8 mouse cellular contexts compared by ENCODE assay signal in genomic region chr14:72447141-72448091, GRCm38 (mm10). TPM values are rescaled to one million over a fixed set of nuclear protein-coding genes. Genes with fewer than 3 reads are reported as not detected.
DNase-seq lines count a peak whose midpoint lies in the region; ATAC-seq and TF ChIP-seq lines count a peak whose summit lies in the region.

No protein-coding gene starts in this region.

- H3K36me3 ChIP-seq in testis, adult 2 months (ENCODE audit: control insufficient read depth, insufficient read depth, low read length), result no peaks in the 10 kb centered on the region
- H3K36me3 ChIP-seq in embryonic facial prominence, embryonic 11.5 days (replicated peaks; ENCODE audit: control insufficient read depth, insufficient read depth, low read depth, low read length), result no peaks in the 10 kb centered on the region
- H3K36me3 ChIP-seq in kidney, adult 2 months (ENCODE audit: control insufficient read depth, insufficient read depth, low read length), result no peaks in the 10 kb centered on the region

- no peak overlapping the region for H3K27ac ChIP-seq in testis, adult 2 months (ENCODE audit: control insufficient read depth, insufficient read depth, low read depth, low read length)
- H3K27ac ChIP-seq in embryonic facial prominence, embryonic 11.5 days (replicated peaks; ENCODE audit: low read depth, low read length), result no peak overlapping the region
- H3K27ac ChIP-seq in kidney, adult 2 months (ENCODE audit: insufficient read depth, low read depth, low read length), result no peak overlapping the region

- no peak for TF ChIP-seq POLR2A in testis, adult 2 months (IDR thresholded peaks at IDR 0.05; ENCODE audit: control insufficient read depth, low read depth, low read length)
- no peak for TF ChIP-seq POLR2A in kidney, adult 2 months (IDR thresholded peaks at IDR 0.05; ENCODE audit: low read depth, low read length)

- peak; percentile 24; the same call in 1 of the 2 replicates for ATAC-seq in cerebellum, adult (ENCODE audit: insufficient number of reproducible peaks, low FRiP score, low TSS enrichment)
- 0 out of 2 replicates have a peak, but pooled peaks have one; percentile 24 for ATAC-seq in embryonic facial prominence, embryonic 11.5 days (replicated peaks; ENCODE audit: insufficient number of reproducible peaks, low FRiP score, low TSS enrichment, low read depth)
- ATAC-seq in erythroid progenitor cell, adult 5-6 weeks (replicated peaks; ENCODE audit: low FRiP score, poor library complexity, severe bottlenecking), result no peak

- 55% methylated on average over 9 of the region's 9 CpGs for WGBS in embryonic facial prominence, embryonic 11.5 days
- WGBS in kidney, adult 2 months, result 60% methylated on average over 9 of the region's 9 CpGs

- no peak overlapping the region for H3K4me2 ChIP-seq in embryonic facial prominence, embryonic 11.5 days (ENCODE audit: low read depth, low read length)

- H3K9me3 ChIP-seq in embryonic facial prominence, embryonic 11.5 days (replicated peaks; ENCODE audit: control insufficient read depth, low read length), result no peaks in the 10 kb centered on the region

- H3K4me3 ChIP-seq in testis, adult 2 months (ENCODE audit: control insufficient read depth, low read depth, low read length), result no peak overlapping the region
- H3K4me3 ChIP-seq in embryonic facial prominence, embryonic 11.5 days (ENCODE audit: low read depth, low read length), result no peak overlapping the region
- no peak overlapping the region for H3K4me3 ChIP-seq in kidney, adult 2 months (ENCODE audit: insufficient read depth, low read depth, low read length)

- H3K27me3 ChIP-seq in testis, adult 2 months (ENCODE audit: control insufficient read depth, insufficient read depth, low read length), result no peaks in the 10 kb centered on the region
- H3K27me3 ChIP-seq in embryonic facial prominence, embryonic 11.5 days (ENCODE audit: control insufficient read depth, insufficient read depth, low read length), result no peaks in the 10 kb centered on the region
- no peaks in the 10 kb centered on the region for H3K27me3 ChIP-seq in kidney, adult 2 months (replicated peaks; ENCODE audit: control insufficient read depth, insufficient read depth, low read length)

- no peaks in the 10 kb centered on the region for H3K4me1 ChIP-seq in testis, adult 2 months (ENCODE audit: control insufficient read depth, insufficient read depth, low read length)
- H3K4me1 ChIP-seq in embryonic facial prominence, embryonic 11.5 days (ENCODE audit: control insufficient read depth, insufficient read depth, low read length), result no peaks in the 10 kb centered on the region
- H3K4me1 ChIP-seq in kidney, adult 2 months (ENCODE audit: control insufficient read depth, insufficient read depth, low read length), result no peaks in the 10 kb centered on the region

- H3K9ac ChIP-seq in embryonic facial prominence, embryonic 11.5 days (replicated peaks; ENCODE audit: low read length), result no peak overlapping the region

- no peak for DNase-seq in cerebellum, adult 9-11 months
- no peak for DNase-seq in testis, postnatal 10 days (ENCODE audit: low spot score)
- DNase-seq in embryonic facial prominence, embryonic 11.5 days (ENCODE audit: low spot score), result peak; percentile 58
- peak; percentile 41 for DNase-seq in kidney, adult 2 months
- peak; percentile 27 to 73 for DNase-seq in lung, postnatal 4 days

- peak; percentile 50; the same call in 1 of the 2 replicates for TF ChIP-seq CTCF in testis, adult 2 months (IDR thresholded peaks at IDR 0.05; ENCODE audit: control insufficient read depth, insufficient read depth, insufficient replicate concordance, low read depth, low read length)
- peak; percentile 71 for TF ChIP-seq CTCF in kidney, adult 2 months (conservative IDR thresholded peaks at IDR 0.05; ENCODE audit: insufficient read depth, insufficient read length, low read depth, low read length)

RNA-seq across cellular contexts. Expression of gene Gm9195, which starts 44.2 kb away (rescaled TPM):
- 0.02 and 0.04 TPM in 2 replicates for polyA plus RNA-seq in testis, adult 2 months (2012; rRNA removed)
- not detected in 2 replicates for polyA plus RNA-seq in embryonic facial prominence, embryonic 11.5 days (2014; fragmentation: Nextera tagmentation; extraction: Ambion mirVana)
- under 0.01 TPM in 1 of 2 replicates, not detected in the other for polyA plus RNA-seq in kidney, adult 2 months (2012; rRNA removed)
- not detected in 2 replicates for total RNA-seq in erythroid progenitor cell, adult 5-6 weeks (2015; ENCODE audit: low replicate concordance)
- total RNA-seq in erythroid progenitor cell, adult 5-6 weeks (2017; ENCODE audit: low replicate concordance), result not detected in 2 replicates

Comparison
In these comparisons a context has a peak if more than half of its experiments do, and no peak if none do; other contexts are left out.
1. DNase-seq: peak in embryonic facial prominence, embryonic 11.5 days (single experiment), kidney, adult 2 months (single experiment) and lung, postnatal 4 days (2 of 2); none in cerebellum, adult 9-11 months (single experiment) and testis, postnatal 10 days (single experiment).